Mouse (Mus musculus): Measurements from ENCODE around the gene Gnb3. TPM values are rescaled to one million over a fixed set of nuclear protein-coding genes. Genes with fewer than 3 reads are reported as not detected.
"Not testable (repeated sequence)": the region's sequence is repeated elsewhere in the genome, so short reads cannot be mapped to it uniquely, and the experiment has no call there.

Gene Gnb3
- polyA plus RNA-seq, 1 experiment, result not detected

- H3K27me3 ChIP-seq (ENCODE audit: control insufficient read depth, insufficient read depth, low read length, poor library complexity, severe bottlenecking), result no peaks in the 10 kb centered on the region
- H3K9me3 ChIP-seq (replicated peaks; ENCODE audit: control insufficient read depth, insufficient read depth, low read length, poor library complexity, severe bottlenecking), result no peaks in the 10 kb centered on the region
- peaks cover 8% of the 10 kb centered on the region for H3K36me3 ChIP-seq (ENCODE audit: control insufficient read depth, insufficient read depth, low read length, poor library complexity, severe bottlenecking)
- H3K27ac ChIP-seq (ENCODE audit: insufficient read depth, low read length), result no peak overlapping the region
- H3K4me1 ChIP-seq (ENCODE audit: control insufficient read depth, insufficient read depth, low read length), result no peaks in the 10 kb centered on the region
- TF ChIP-seq POLR2A (IDR thresholded peaks at IDR 0.05; ENCODE audit: insufficient read depth, low read length), result no peak
- TF ChIP-seq EP300 (IDR thresholded peaks at IDR 0.05; ENCODE audit: insufficient read depth, low read depth, low read length), result no peak
- no peak for TF ChIP-seq CTCF (IDR thresholded peaks at IDR 0.05; ENCODE audit: low read depth, low read length)
- no peak overlapping the region for H3K9ac ChIP-seq (ENCODE audit: low read depth, poor library complexity, severe bottlenecking)
- peak overlapping the region; percentile 90 for H3K4me3 ChIP-seq (ENCODE audit: low read depth, low read length)
Measured at GRCm38 (mm10) chr6:124811701-124812560, 28.1 kb downstream of the Gnb3 start.

- Histone ChIP-seq H3K9me3 (replicated peaks; ENCODE audit: control insufficient read depth, insufficient read depth, low read length, poor library complexity, severe bottlenecking) (no peaks in the 10 kb centered on the region), H3K27me3 (ENCODE audit: control insufficient read depth, insufficient read depth, low read length, poor library complexity, severe bottlenecking) (no peaks in the 10 kb centered on the region), H3K4me1 (ENCODE audit: control insufficient read depth, insufficient read depth, low read length) (no peaks in the 10 kb centered on the region), H3K36me3 (ENCODE audit: control insufficient read depth, insufficient read depth, low read length, poor library complexity, severe bottlenecking) (peaks cover 8% of the 10 kb centered on the region), H3K27ac (ENCODE audit: insufficient read depth, low read length) (no peak overlapping the region), H3K9ac (ENCODE audit: low read depth, poor library complexity, severe bottlenecking) (no peak overlapping the region), H3K4me3 (ENCODE audit: low read depth, low read length) (no peak overlapping the region)
- TF ChIP-seq CTCF (IDR thresholded peaks at IDR 0.05; ENCODE audit: low read depth, low read length) (no peak), EP300 (IDR thresholded peaks at IDR 0.05; ENCODE audit: insufficient read depth, low read depth, low read length) (no peak), POLR2A (IDR thresholded peaks at IDR 0.05; ENCODE audit: insufficient read depth, low read length) (no peak)
Measured at GRCm38 (mm10) chr6:124811403-124811665, 28.7 kb downstream of the Gnb3 start.

- H3K27ac ChIP-seq (ENCODE audit: insufficient read depth, low read length); H3K27me3 ChIP-seq (ENCODE audit: control insufficient read depth, insufficient read depth, low read length, poor library complexity, severe bottlenecking); H3K9ac ChIP-seq (ENCODE audit: low read depth, poor library complexity, severe bottlenecking); H3K4me1 ChIP-seq (ENCODE audit: control insufficient read depth, insufficient read depth, low read length); H3K36me3 ChIP-seq (ENCODE audit: control insufficient read depth, insufficient read depth, low read length, poor library complexity, severe bottlenecking); H3K4me3 ChIP-seq (ENCODE audit: low read depth, low read length); H3K9me3 ChIP-seq (replicated peaks; ENCODE audit: control insufficient read depth, insufficient read depth, low read length, poor library complexity, severe bottlenecking): not testable (repeated sequence)
Measured at GRCm38 (mm10) chr6:124810566-124811402, 29.3 kb downstream of the Gnb3 start.

- H3K9me3 ChIP-seq (replicated peaks; ENCODE audit: control insufficient read depth, insufficient read depth, low read length, poor library complexity, severe bottlenecking), result no peaks in the 10 kb centered on the region
- no peak overlapping the region for H3K27ac ChIP-seq (ENCODE audit: insufficient read depth, low read length)
- no peaks in the 10 kb centered on the region for H3K27me3 ChIP-seq (ENCODE audit: control insufficient read depth, insufficient read depth, low read length, poor library complexity, severe bottlenecking)
- H3K4me1 ChIP-seq (ENCODE audit: control insufficient read depth, insufficient read depth, low read length), result no peaks in the 10 kb centered on the region
- H3K9ac ChIP-seq (ENCODE audit: low read depth, poor library complexity, severe bottlenecking), result peak overlapping the region; percentile 75; the same call in 1 of the 2 replicates
- peak overlapping the region; percentile 41 for H3K4me3 ChIP-seq (ENCODE audit: low read depth, low read length)
- TF ChIP-seq POLR2A (IDR thresholded peaks at IDR 0.05; ENCODE audit: insufficient read depth, low read length) (no peak), EP300 (IDR thresholded peaks at IDR 0.05; ENCODE audit: insufficient read depth, low read depth, low read length) (0 out of 2 replicates have a peak, but pooled peaks have one; percentile 1)
- peaks cover 8% of the 10 kb centered on the region for H3K36me3 ChIP-seq (ENCODE audit: control insufficient read depth, insufficient read depth, low read length, poor library complexity, severe bottlenecking)
Measured at GRCm38 (mm10) chr6:124809775-124810538, 30.1 kb downstream of the Gnb3 start.

GRCm38 (mm10) chr6:124809052-124809774 is 30.9 kb downstream of the Gnb3 start:
- H3K36me3 ChIP-seq (ENCODE audit: control insufficient read depth, insufficient read depth, low read length, poor library complexity, severe bottlenecking), result peaks cover 8% of the 10 kb centered on the region
- no peaks in the 10 kb centered on the region for H3K4me1 ChIP-seq (ENCODE audit: control insufficient read depth, insufficient read depth, low read length)
- 0 out of 2 replicates have a peak, but pooled peaks have one; percentile 4 for TF ChIP-seq EP300 (IDR thresholded peaks at IDR 0.05; ENCODE audit: insufficient read depth, low read depth, low read length)
- peak; percentile 78 for TF ChIP-seq CTCF (IDR thresholded peaks at IDR 0.05; ENCODE audit: low read depth, low read length)
- peak; percentile 14 for TF ChIP-seq POLR2A (IDR thresholded peaks at IDR 0.05; ENCODE audit: insufficient read depth, low read length)
- no peaks in the 10 kb centered on the region for H3K27me3 ChIP-seq (ENCODE audit: control insufficient read depth, insufficient read depth, low read length, poor library complexity, severe bottlenecking)
- H3K9ac ChIP-seq (ENCODE audit: low read depth, poor library complexity, severe bottlenecking), result peak overlapping the region; percentile 75
- peak overlapping the region; percentile 19 for H3K27ac ChIP-seq (ENCODE audit: insufficient read depth, low read length)
- H3K4me3 ChIP-seq (ENCODE audit: low read depth, low read length), result peak overlapping the region; percentile 93
- H3K9me3 ChIP-seq (replicated peaks; ENCODE audit: control insufficient read depth, insufficient read depth, low read length, poor library complexity, severe bottlenecking), result no peaks in the 10 kb centered on the region

Data from ES-Bruce4 (cell line).